Mouse (Mus musculus): ENCODE measurements at regions not wholly inside any gene's neighbourhood (a gene's known extent, or its start where the extent isn't known, plus 50 kb on each side); places are given as distances from the start of the nearest gene placed in this dataset.

- ATAC-seq (replicated peaks; ENCODE audit: insufficient number of reproducible peaks, low FRiP score, low TSS enrichment, low read depth) (no peak), DNase-seq (ENCODE audit: low spot score) (no peak)
- Histone ChIP-seq H3K4me1 (ENCODE audit: control insufficient read depth, insufficient read depth, low read length) (no peaks in the 10 kb centered on the region), H3K4me3 (ENCODE audit: low read depth, low read length) (no peak overlapping the region), H3K9me3 (replicated peaks; ENCODE audit: control insufficient read depth, low read length) (no peaks in the 10 kb centered on the region), H3K36me3 (replicated peaks; ENCODE audit: control insufficient read depth, insufficient read depth, low read depth, low read length) (no peaks in the 10 kb centered on the region), H3K27me3 (ENCODE audit: control insufficient read depth, insufficient read depth, low read length) (no peaks in the 10 kb centered on the region), H3K4me2 (ENCODE audit: low read depth, low read length) (no peak overlapping the region), H3K9ac (replicated peaks; ENCODE audit: low read length) (no peak overlapping the region), H3K27ac (replicated peaks; ENCODE audit: low read depth, low read length) (no peak overlapping the region)
- WGBS, result 83% methylated on average over 12 of the region's 12 CpGs
These were observed 215.7 kb upstream of the Hes1 start for GRCm38 (mm10) chr16:29848527-29848926.

GRCm38 (mm10) chr16:29849511-29849910 lies 214.7 kb upstream of the Hes1 start:
- DNase-seq (ENCODE audit: low spot score), result no peak
- Histone ChIP-seq H3K4me1 (ENCODE audit: control insufficient read depth, insufficient read depth, low read length) (no peaks in the 10 kb centered on the region), H3K27ac (replicated peaks; ENCODE audit: low read depth, low read length) (no peak overlapping the region), H3K4me3 (ENCODE audit: low read depth, low read length) (no peak overlapping the region), H3K36me3 (replicated peaks; ENCODE audit: control insufficient read depth, insufficient read depth, low read depth, low read length) (no peaks in the 10 kb centered on the region), H3K4me2 (ENCODE audit: low read depth, low read length) (no peak overlapping the region), H3K9ac (replicated peaks; ENCODE audit: low read length) (no peak overlapping the region), H3K9me3 (replicated peaks; ENCODE audit: control insufficient read depth, low read length) (no peaks in the 10 kb centered on the region), H3K27me3 (ENCODE audit: control insufficient read depth, insufficient read depth, low read length) (no peaks in the 10 kb centered on the region)
- no peak for ATAC-seq (replicated peaks; ENCODE audit: insufficient number of reproducible peaks, low FRiP score, low TSS enrichment, low read depth)
- 77% methylated on average over 7 of the region's 7 CpGs for WGBS

- no peaks in the 10 kb centered on the region for H3K27me3 ChIP-seq (ENCODE audit: control insufficient read depth, insufficient read depth, low read length)
- 43% methylated on average over 3 of the region's 3 CpGs for WGBS
- DNase-seq (ENCODE audit: low spot score) (no peak), ATAC-seq (replicated peaks; ENCODE audit: insufficient number of reproducible peaks, low FRiP score, low TSS enrichment, low read depth) (no peak)
- H3K27ac ChIP-seq (replicated peaks; ENCODE audit: low read depth, low read length), result no peak overlapping the region
- H3K9ac ChIP-seq (replicated peaks; ENCODE audit: low read length), result no peak overlapping the region
- H3K4me1 ChIP-seq (ENCODE audit: control insufficient read depth, insufficient read depth, low read length), result no peaks in the 10 kb centered on the region
- no peak overlapping the region for H3K4me3 ChIP-seq (ENCODE audit: low read depth, low read length)
- no peaks in the 10 kb centered on the region for H3K9me3 ChIP-seq (replicated peaks; ENCODE audit: control insufficient read depth, low read length)
- H3K36me3 ChIP-seq (replicated peaks; ENCODE audit: control insufficient read depth, insufficient read depth, low read depth, low read length), result no peaks in the 10 kb centered on the region
- H3K4me2 ChIP-seq (ENCODE audit: low read depth, low read length), result no peak overlapping the region
These were observed 213.6 kb upstream of the Hes1 start for GRCm38 (mm10) chr16:29850616-29851015.

GRCm38 (mm10) chr16:29851827-29852226 lies 212.4 kb upstream of the Hes1 start:
- DNase-seq (ENCODE audit: low spot score) (no peak), ATAC-seq (replicated peaks; ENCODE audit: insufficient number of reproducible peaks, low FRiP score, low TSS enrichment, low read depth) (no peak)
- H3K27ac ChIP-seq (replicated peaks; ENCODE audit: low read depth, low read length), result no peak overlapping the region
- no peak overlapping the region for H3K9ac ChIP-seq (replicated peaks; ENCODE audit: low read length)
- no peak overlapping the region for H3K4me2 ChIP-seq (ENCODE audit: low read depth, low read length)
- 48% methylated on average over 9 of the region's 9 CpGs for WGBS
- H3K9me3 ChIP-seq (replicated peaks; ENCODE audit: control insufficient read depth, low read length), result no peaks in the 10 kb centered on the region
- H3K4me1 ChIP-seq (ENCODE audit: control insufficient read depth, insufficient read depth, low read length), result no peaks in the 10 kb centered on the region
- H3K36me3 ChIP-seq (replicated peaks; ENCODE audit: control insufficient read depth, insufficient read depth, low read depth, low read length), result no peaks in the 10 kb centered on the region
- H3K27me3 ChIP-seq (ENCODE audit: control insufficient read depth, insufficient read depth, low read length), result no peaks in the 10 kb centered on the region
- no peak overlapping the region for H3K4me3 ChIP-seq (ENCODE audit: low read depth, low read length)

GRCm38 (mm10) chr16:29854805-29855565 lies 209.2 kb upstream of the Hes1 start:
- Histone ChIP-seq H3K27me3 (ENCODE audit: control insufficient read depth, insufficient read depth, low read length) (no peaks in the 10 kb centered on the region), H3K9ac (replicated peaks; ENCODE audit: low read length) (no peak overlapping the region), H3K4me2 (ENCODE audit: low read depth, low read length) (no peak overlapping the region), H3K27ac (replicated peaks; ENCODE audit: low read depth, low read length) (no peak overlapping the region), H3K4me3 (ENCODE audit: low read depth, low read length) (no peak overlapping the region), H3K36me3 (replicated peaks; ENCODE audit: control insufficient read depth, insufficient read depth, low read depth, low read length) (no peaks in the 10 kb centered on the region), H3K4me1 (ENCODE audit: control insufficient read depth, insufficient read depth, low read length) (no peaks in the 10 kb centered on the region), H3K9me3 (replicated peaks; ENCODE audit: control insufficient read depth, low read length) (no peaks in the 10 kb centered on the region)
- DNase-seq (ENCODE audit: low spot score), result no peak
- no peak for ATAC-seq (replicated peaks; ENCODE audit: insufficient number of reproducible peaks, low FRiP score, low TSS enrichment, low read depth)
- WGBS, result 86% methylated on average over 9 of the region's 9 CpGs

GRCm38 (mm10) chr16:29856545-29856944 lies 207.6 kb upstream of the Hes1 start:
- WGBS, result 93% methylated on average over 1 of the region's 1 CpGs
- no peak overlapping the region for H3K9ac ChIP-seq (replicated peaks; ENCODE audit: low read length)
- no peak overlapping the region for H3K27ac ChIP-seq (replicated peaks; ENCODE audit: low read depth, low read length)
- H3K4me3 ChIP-seq (ENCODE audit: low read depth, low read length), result no peak overlapping the region
- H3K4me1 ChIP-seq (ENCODE audit: control insufficient read depth, insufficient read depth, low read length), result peaks cover 3% of the 10 kb centered on the region; the same call in 1 of the 2 replicates
- H3K9me3 ChIP-seq (replicated peaks; ENCODE audit: control insufficient read depth, low read length), result no peaks in the 10 kb centered on the region
- DNase-seq (ENCODE audit: low spot score), result no peak
- no peaks in the 10 kb centered on the region for H3K27me3 ChIP-seq (ENCODE audit: control insufficient read depth, insufficient read depth, low read length)
- no peak for ATAC-seq (replicated peaks; ENCODE audit: insufficient number of reproducible peaks, low FRiP score, low TSS enrichment, low read depth)
- no peaks in the 10 kb centered on the region for H3K36me3 ChIP-seq (replicated peaks; ENCODE audit: control insufficient read depth, insufficient read depth, low read depth, low read length)
- H3K4me2 ChIP-seq (ENCODE audit: low read depth, low read length), result no peak overlapping the region

GRCm38 (mm10) chr16:29858645-29859044 lies 205.5 kb upstream of the Hes1 start:
- Histone ChIP-seq H3K9me3 (replicated peaks; ENCODE audit: control insufficient read depth, low read length) (no peaks in the 10 kb centered on the region), H3K4me2 (ENCODE audit: low read depth, low read length) (no peak overlapping the region), H3K4me3 (ENCODE audit: low read depth, low read length) (no peak overlapping the region), H3K9ac (replicated peaks; ENCODE audit: low read length) (no peak overlapping the region), H3K27me3 (ENCODE audit: control insufficient read depth, insufficient read depth, low read length) (no peaks in the 10 kb centered on the region), H3K4me1 (ENCODE audit: control insufficient read depth, insufficient read depth, low read length) (peaks cover 3% of the 10 kb centered on the region; the same call in 1 of the 2 replicates), H3K36me3 (replicated peaks; ENCODE audit: control insufficient read depth, insufficient read depth, low read depth, low read length) (no peaks in the 10 kb centered on the region), H3K27ac (replicated peaks; ENCODE audit: low read depth, low read length) (no peak overlapping the region)
- DNase-seq (ENCODE audit: low spot score) (no peak), ATAC-seq (replicated peaks; ENCODE audit: insufficient number of reproducible peaks, low FRiP score, low TSS enrichment, low read depth) (no peak)
- 86% methylated on average over 5 of the region's 5 CpGs for WGBS

GRCm38 (mm10) chr16:29860306-29860705 lies 203.9 kb upstream of the Hes1 start:
- H3K27ac ChIP-seq (replicated peaks; ENCODE audit: low read depth, low read length), result no peak overlapping the region
- H3K9ac ChIP-seq (replicated peaks; ENCODE audit: low read length), result no peak overlapping the region
- H3K27me3 ChIP-seq (ENCODE audit: control insufficient read depth, insufficient read depth, low read length), result no peaks in the 10 kb centered on the region
- peaks cover 3% of the 10 kb centered on the region; the same call in 1 of the 2 replicates for H3K4me1 ChIP-seq (ENCODE audit: control insufficient read depth, insufficient read depth, low read length)
- no peak overlapping the region for H3K4me3 ChIP-seq (ENCODE audit: low read depth, low read length)
- H3K4me2 ChIP-seq (ENCODE audit: low read depth, low read length), result no peak overlapping the region
- DNase-seq (ENCODE audit: low spot score) (no peak), ATAC-seq (replicated peaks; ENCODE audit: insufficient number of reproducible peaks, low FRiP score, low TSS enrichment, low read depth) (0 out of 2 replicates have a peak, but pooled peaks have one; percentile 29)
- no peaks in the 10 kb centered on the region for H3K9me3 ChIP-seq (replicated peaks; ENCODE audit: control insufficient read depth, low read length)
- WGBS, result 14% methylated on average over 6 of the region's 6 CpGs
- H3K36me3 ChIP-seq (replicated peaks; ENCODE audit: control insufficient read depth, insufficient read depth, low read depth, low read length), result no peaks in the 10 kb centered on the region
